Mouse (Mus musculus) brain, embryonic 14.5 days (tissue): Measurements from ENCODE around the gene Ccn1.

ENCODE experiments used
- CTCF ChIP-seq: fragments of 200-500 bp; IDR thresholded peaks from 2 replicates; pipeline ENCODE4 v1.5.1; 2012; ENCODE audit warnings: inconsistent platforms, mild to moderate bottlenecking, moderate library complexity, borderline replicate concordance; ENCODE audit not compliant: insufficient read depth, insufficient read length; ENCODE audit errors: extremely low read depth
- POLR2A ChIP-seq: fragments of 200-500 bp; IDR thresholded peaks from 2 replicates; pipeline ENCODE4 v1.6.1; 2012; ENCODE audit warnings: mild to moderate bottlenecking, inconsistent platforms, borderline replicate concordance; ENCODE audit not compliant: poor library complexity, insufficient read depth, insufficient read length, severe bottlenecking; ENCODE audit errors: extremely low read depth

- TF ChIP-seq CTCF = no peak
- no peak for TF ChIP-seq POLR2A
Observed at GRCm38 (mm10) chr3:145654028-145654427, 4.2 kb upstream of the Ccn1 start.
